Mouse (Mus musculus) colon, adult 2 months (tissue): ENCODE results near the gene Ninj2. TPM values are rescaled to one million over a fixed set of nuclear protein-coding genes. Genes with fewer than 3 reads are reported as not detected.

ENCODE experiments used
- polyA plus RNA-seq: library from polyadenylated mRNA; depleted of rRNA; stranded (reverse); fragments of >200 nt; gene quantifications from 2 replicates; pipeline ENCODE4 v1.2.3, GENCODE M21; 2012; rRNA removed

Ninj2 gene
- 0.15 TPM in 1 of 2 replicates, not detected in the other for polyA plus RNA-seq

GRCm38 (mm10) chr6:120093100-120093499 lies at the start of gene Ninj2:
Gene Ninj2, plus strand, starts transcription at chr6:120093350.

Other genes with a start within 250 kb of the Ninj2 start
- gene Erc1, start 245.2 kb upstream of the Ninj2 start, polyA plus RNA-seq = 6.7 and 6.9 TPM in 2 replicates
- gene Rad52, start 190.7 kb upstream of the Ninj2 start, polyA plus RNA-seq = 23.4 and 27.7 TPM in 2 replicates
- gene Wnk1, start 54.7 kb upstream of the Ninj2 start, polyA plus RNA-seq = 43.3 and 47.5 TPM in 2 replicates
- gene D330020A13Rik, start 201.0 kb downstream of the Ninj2 start, polyA plus RNA-seq = 0.42 and 0.56 TPM in 2 replicates
- 44.1 and 47.1 TPM in 2 replicates for gene B4galnt3, start 201.2 kb downstream of the Ninj2 start, polyA plus RNA-seq